Mouse (Mus musculus): ENCODE measurements at regions not wholly inside any gene's neighbourhood (a gene's known extent, or its start where the extent isn't known, plus 50 kb on each side); places are given as distances from the start of the nearest gene placed in this dataset.

DNA sequence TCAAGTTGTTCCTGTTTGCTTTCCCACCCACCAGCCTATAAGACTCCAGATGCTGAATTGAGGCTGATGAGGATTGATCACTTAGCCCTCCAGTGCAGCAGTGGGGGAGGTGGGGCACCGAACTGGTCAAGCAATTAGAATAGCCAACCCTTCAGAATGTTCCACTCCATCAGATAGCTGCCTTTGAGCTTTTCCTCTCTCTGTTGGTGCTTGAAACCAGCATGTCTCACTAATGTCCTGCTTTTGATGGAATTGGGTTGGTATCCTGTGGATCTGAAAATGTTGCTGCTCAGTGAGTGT is 167.3 kb upstream of the Hey2 start:
- DNase-seq (ENCODE audit: extremely low spot score in 1 of 2, low spot score in 2 of 2) = no peak
- intact Hi-C loops (cut with DNase I) = no loop called here
- Histone ChIP-seq H3K27ac (no peak overlapping the region), H3K4me3 (no peak overlapping the region)
- no peak for TF ChIP-seq CTCF (IDR thresholded peaks at IDR 0.05)

DNA sequence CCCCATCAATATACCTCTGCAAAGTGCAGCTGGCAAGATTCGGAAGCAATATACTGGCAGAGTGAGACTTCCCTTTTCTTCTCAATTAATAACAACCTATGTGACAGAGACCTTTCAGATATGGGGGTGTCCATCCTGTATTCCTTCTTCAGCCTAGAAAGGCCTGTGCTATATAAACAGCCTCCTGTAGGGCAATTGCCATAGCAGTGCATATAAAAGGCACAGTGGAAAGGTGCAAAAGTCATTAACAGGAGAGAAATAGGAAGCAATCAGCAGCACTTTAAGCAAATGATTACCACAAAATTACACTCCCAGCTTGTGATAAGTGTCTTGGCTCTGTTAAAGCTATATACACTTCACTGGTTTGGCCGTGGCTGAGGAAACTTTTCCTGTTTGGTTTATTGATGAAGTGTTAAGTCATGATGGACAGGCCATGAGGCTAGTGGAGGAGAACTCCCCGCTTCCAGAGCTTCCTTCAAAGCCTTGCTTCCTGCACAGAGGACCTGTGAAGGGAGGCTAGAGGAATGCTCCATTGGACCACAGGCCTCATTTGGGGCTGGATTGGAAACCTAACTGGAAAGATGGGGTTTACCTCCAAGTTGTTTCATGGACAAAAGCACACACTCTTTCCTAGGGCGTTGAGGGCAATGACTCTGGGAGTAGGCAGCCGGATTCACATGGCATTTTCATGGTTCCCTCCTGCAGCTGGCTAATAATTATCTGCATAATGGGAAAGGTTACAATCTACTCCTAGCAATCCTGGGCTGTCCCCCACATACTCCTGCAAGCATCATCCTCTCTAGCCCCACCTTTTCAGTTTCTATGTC is 166.7 kb upstream of the Hey2 start:
- intact Hi-C loops (cut with DNase I) = no loop called here
- no peak for DNase-seq (ENCODE audit: extremely low spot score in 1 of 2, low spot score in 2 of 2)
- no peak for TF ChIP-seq CTCF (IDR thresholded peaks at IDR 0.05)
- no peak overlapping the region for H3K27ac ChIP-seq
- no peak overlapping the region for H3K4me3 ChIP-seq

DNA sequence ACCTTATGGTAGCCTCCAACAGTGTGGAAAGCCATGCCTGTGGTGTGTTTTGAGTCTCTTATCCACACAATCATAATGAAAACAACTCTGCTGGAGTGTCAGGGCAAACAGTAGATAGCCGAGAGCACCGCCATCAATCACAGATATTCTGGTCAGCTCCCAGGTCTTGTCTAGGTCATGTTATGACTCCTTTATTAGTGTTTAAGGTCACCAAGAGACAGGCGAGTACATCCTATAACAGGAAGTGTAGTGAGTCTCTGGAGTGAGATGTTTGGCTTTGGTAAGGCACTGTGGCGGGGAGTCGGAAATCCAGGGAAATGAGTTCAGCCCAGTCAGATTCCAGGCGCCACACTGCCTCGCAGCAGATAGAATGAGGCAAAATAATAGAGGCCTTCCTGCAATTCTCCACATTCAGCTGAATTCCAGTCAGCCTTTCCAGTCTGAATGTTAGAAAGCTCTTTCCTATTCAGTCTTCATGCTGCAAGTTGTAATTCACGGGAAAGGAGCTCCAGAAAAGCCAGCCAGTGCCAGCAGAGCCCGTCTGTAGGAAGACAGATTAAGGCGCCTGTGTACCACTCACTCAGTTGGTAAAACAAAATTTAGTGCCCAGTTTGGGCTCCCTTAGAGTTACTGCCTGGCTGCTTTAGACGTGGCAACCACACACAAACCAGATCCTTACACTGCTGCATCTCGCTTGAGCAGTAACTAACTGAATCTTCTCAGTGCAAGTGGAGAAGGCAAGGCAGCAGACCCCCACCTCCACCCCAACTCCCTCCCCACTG is 155.8 kb upstream of the Hey2 start:
- no peak for TF ChIP-seq CTCF (IDR thresholded peaks at IDR 0.05)
- no peak for DNase-seq (ENCODE audit: extremely low spot score in 1 of 2, low spot score in 2 of 2)
- intact Hi-C loops (cut with DNase I) = no loop called here
- Histone ChIP-seq H3K27ac (no peak overlapping the region), H3K4me3 (no peak overlapping the region)

DNA sequence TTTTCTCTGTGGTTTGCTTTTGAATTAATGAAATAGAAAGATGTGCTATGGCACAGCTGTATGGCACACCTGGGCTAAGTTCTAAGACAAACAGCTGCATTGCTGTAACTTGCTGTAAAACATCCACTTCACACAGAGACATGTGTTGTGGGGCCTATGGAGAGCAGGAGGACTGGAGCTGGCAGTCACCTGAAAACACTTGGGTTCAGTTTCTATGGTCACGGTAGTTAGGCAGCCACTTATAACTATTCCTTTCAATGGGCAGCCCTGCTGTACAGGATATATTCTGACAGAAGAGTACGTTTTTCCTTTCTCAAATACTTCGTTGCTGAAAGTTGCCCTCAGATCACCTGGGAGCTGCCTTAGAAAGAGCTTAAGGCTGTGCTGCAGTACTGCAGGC is 149.6 kb upstream of the Hey2 start:
- no peak overlapping the region for H3K4me3 ChIP-seq
- no peak for DNase-seq (ENCODE audit: extremely low spot score in 1 of 2, low spot score in 2 of 2)
- no peak overlapping the region for H3K27ac ChIP-seq
- intact Hi-C loops (cut with DNase I) = no loop called here
- TF ChIP-seq CTCF (IDR thresholded peaks at IDR 0.05) = no peak

DNA sequence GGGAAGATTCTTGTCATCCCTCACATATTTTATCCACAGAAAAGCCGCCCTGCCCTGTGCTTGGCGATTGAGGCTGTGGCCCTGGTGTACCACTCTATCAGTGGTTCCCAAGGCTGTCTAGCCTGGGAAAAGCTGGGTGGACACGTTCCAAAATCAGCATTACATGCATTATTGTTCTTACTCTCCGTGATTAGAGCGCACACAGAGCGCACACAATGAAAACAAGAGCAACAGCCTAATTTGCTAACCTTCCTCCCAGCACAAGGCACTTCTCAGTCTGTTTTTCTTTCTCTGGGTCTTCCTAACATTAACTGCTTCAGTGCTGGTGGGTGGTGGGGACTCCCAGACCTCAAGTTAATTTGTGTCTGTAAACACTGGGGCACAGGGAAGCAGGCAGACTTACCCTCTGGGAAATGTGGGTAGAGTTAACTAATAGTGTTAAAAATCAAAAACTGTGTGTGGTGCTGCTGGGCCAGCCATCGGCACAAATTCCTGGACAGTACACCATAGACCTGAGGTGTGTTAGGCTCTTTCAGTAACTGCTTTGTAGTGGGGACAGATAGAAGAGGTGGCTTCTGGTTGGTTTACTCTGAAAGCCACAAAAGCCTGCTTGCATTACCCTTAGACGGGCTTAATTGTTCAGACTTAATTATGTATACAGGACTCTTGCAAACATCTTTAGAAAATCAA is 137.8 kb upstream of the Hey2 start:
- intact Hi-C loops (cut with DNase I) = no loop called here
- Histone ChIP-seq H3K4me3 (0 out of 2 replicates have a peak overlapping the region, but pooled peaks have one; percentile 3), H3K27ac (no peak overlapping the region)
- no peak for DNase-seq (ENCODE audit: extremely low spot score in 1 of 2, low spot score in 2 of 2)
- no peak for TF ChIP-seq CTCF (IDR thresholded peaks at IDR 0.05)

DNA sequence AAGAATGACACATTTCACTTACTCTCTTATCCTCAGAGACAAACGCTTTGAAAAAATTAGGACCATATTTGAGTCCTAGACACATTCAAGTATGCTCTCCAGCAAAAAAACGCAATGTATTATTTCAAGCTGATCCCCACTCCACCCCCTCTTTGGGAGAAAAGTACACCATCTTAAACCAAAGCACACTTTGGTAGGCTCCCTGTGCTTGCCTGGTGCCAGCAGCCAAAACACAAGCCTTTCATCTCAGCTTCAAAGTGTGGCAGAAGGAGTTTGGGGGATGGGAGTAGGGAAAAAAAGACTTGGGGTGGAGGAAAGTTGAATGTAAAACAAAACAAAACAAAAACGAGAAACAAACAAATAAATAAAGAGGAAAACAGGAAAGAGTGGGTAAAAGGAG is 137.2 kb upstream of the Hey2 start:
- intact Hi-C loops (cut with DNase I) = no loop called here
- Histone ChIP-seq H3K27ac (no peak overlapping the region), H3K4me3 (no peak overlapping the region)
- no peak for TF ChIP-seq CTCF (IDR thresholded peaks at IDR 0.05)
- no peak for DNase-seq (ENCODE audit: extremely low spot score in 1 of 2, low spot score in 2 of 2)

DNA sequence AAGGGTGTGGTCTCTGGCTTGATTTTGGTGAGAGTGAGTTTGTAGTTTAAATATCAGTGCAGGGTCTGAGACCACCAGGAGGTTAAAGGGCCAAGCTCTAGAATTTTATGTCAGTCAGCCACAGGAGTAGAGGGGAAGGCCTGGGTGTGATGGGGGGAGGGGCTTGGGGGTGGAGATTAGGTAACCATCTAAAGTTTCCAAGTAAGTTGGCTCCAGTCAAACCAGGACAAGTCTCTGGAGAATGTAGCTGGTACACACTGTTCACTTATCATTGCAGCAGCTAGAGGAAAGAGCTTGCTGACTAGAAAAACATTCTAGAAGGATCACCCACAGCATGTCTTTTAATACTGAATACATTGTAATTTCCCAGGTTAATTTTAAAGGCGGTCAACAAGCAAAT is 123.6 kb upstream of the Hey2 start:
- intact Hi-C loops (cut with DNase I) = no loop called here
- Histone ChIP-seq H3K4me3 (no peak overlapping the region), H3K27ac (no peak overlapping the region)
- no peak for TF ChIP-seq CTCF (IDR thresholded peaks at IDR 0.05)
- DNase-seq (ENCODE audit: extremely low spot score in 1 of 2, low spot score in 2 of 2) = no peak

DNA sequence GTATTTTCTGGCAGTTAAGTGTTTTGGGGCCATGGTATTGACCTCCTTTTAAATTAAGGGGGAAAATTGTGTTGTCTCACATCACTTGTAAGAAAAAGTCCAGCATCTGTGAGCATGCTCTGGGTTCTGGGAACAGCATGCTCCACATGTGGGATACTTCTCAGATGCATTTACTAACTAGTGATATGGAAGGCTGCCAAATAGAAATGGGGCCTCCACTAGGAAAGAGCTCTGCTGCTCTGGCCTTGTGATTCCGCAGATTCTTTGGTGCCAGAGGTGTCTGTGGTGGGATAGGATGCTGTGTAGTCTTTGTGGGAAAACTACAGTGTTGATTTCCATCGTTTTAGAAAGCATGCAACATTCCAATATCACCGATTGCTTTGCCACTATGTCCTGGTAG is 111.2 kb upstream of the Hey2 start:
- no peak for TF ChIP-seq CTCF (IDR thresholded peaks at IDR 0.05)
- intact Hi-C loops (cut with DNase I) = no loop called here
- no peak for DNase-seq (ENCODE audit: extremely low spot score in 1 of 2, low spot score in 2 of 2)
- H3K27ac ChIP-seq = no peak overlapping the region
- no peak overlapping the region for H3K4me3 ChIP-seq

DNA sequence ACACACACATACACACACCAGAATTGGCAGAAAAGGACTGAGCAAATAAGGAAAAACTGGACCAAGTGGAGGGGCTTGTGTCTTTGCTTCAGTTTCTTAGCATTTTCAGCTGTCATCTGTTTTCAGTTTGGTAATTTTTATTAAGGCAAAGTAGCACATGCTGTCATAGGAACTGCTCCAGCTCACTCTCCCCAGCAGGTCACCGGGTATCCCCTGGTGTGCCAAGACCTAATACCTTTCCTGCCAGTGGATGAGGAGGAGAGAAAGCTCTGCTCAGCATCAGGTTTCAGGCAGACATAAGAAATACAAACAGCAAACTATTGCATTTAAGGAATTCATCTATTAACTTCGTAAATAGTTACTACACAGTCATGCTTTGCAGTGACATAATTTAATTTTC is 109.8 kb upstream of the Hey2 start:
- Histone ChIP-seq H3K4me3 (no peak overlapping the region), H3K27ac (no peak overlapping the region)
- TF ChIP-seq CTCF (IDR thresholded peaks at IDR 0.05) = no peak
- intact Hi-C loops (cut with DNase I) = no loop called here
- no peak for DNase-seq (ENCODE audit: extremely low spot score in 1 of 2, low spot score in 2 of 2)

DNA sequence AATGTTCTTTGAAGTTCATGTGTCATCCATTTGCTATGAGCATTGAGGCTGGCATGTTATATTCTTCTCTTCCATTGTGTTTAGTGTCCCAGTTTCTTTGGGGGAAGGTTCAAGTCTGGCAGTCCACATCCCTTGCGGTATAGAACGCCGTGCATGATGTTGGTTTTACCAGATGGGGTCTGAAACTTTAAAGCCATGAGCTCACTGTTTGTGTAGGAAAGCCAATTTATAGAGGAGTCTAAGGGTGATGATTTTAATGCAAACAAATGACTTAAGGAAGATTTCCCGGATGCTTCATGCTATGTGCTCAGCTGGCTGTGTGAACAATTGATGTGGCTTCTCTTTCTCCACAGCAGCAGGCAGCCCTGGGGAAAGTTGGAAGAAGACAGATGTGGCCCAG is 104.0 kb upstream of the Hey2 start:
- no peak overlapping the region for H3K4me3 ChIP-seq
- no peak overlapping the region for H3K27ac ChIP-seq
- intact Hi-C loops (cut with DNase I) = no loop called here
- no peak for TF ChIP-seq CTCF (IDR thresholded peaks at IDR 0.05)
- no peak for DNase-seq (ENCODE audit: extremely low spot score in 1 of 2, low spot score in 2 of 2)

DNA sequence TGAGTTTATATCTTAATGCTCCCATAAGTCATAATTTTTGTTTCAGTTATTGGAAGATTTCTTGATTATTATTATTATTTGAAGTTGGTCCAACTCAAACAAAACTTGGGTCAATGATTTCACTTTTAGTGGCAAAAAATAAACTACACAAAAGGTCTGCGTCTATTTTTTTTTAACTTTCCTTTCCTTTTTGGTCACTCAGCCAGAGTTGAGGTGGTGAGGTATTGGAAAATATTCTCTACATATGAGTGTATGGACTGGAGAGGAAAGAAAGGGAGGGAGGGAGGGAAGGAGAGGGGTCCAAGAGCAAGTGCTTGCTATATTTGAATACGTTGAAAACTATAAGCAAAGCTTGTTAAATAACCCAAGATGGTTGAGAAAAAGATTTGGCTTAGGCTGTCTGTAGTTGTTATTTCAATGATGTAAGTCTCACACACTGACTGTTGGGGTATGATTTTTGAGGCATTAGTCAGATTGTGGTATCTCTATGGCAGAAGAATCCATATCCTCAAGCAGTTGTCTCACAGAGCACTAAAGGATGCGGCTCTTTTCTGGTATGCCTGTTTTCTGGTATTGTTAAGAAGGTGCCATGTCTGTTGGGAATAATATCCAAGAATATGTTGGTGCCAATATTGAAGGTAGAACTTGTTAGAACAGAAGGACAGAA is 75.9 kb upstream of the Hey2 start:
- no peak overlapping the region for H3K27ac ChIP-seq
- no peak for TF ChIP-seq CTCF (IDR thresholded peaks at IDR 0.05)
- H3K4me3 ChIP-seq = no peak overlapping the region
- no peak for DNase-seq (ENCODE audit: extremely low spot score in 1 of 2, low spot score in 2 of 2)
- intact Hi-C loops (cut with DNase I) = no loop called here

DNA sequence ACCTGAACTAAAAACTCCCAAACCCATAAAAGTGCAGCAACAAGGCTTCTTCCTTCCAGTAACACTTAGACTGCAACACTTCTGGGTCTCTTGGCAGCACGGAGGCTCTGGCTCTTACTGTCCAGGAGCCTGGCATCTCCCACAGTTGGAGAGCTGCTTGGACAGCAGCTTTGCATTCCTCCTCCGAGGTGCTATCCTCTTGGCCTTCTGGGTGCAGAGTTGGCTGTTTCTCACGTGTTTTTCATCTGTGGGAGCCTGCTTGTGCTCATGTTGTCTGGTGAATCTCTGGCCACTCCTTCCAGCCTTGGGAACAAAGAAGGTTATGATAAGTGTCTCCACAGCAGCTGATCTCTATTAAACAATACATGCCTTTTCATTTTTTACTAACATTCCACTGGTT is 51.2 kb upstream of the Hey2 start:
- no peak overlapping the region for H3K27ac ChIP-seq
- H3K4me3 ChIP-seq = no peak overlapping the region
- intact Hi-C loops (cut with DNase I) = no loop called here
- TF ChIP-seq CTCF (IDR thresholded peaks at IDR 0.05) = no peak
- DNase-seq (ENCODE audit: extremely low spot score in 1 of 2, low spot score in 2 of 2) = no peak
